Mouse (Mus musculus) erythroblast, embryonic 14.5 days (primary cell): ENCODE data around the gene Patl1.

Experiments
- GATA1 ChIP-seq: IDR thresholded peaks from 2 replicates; pipeline ENCODE4 v1.6.1; 2012; ENCODE audit warnings: low read length, inconsistent platforms, mixed read lengths
- TAL1 ChIP-seq: IDR thresholded peaks from 3 replicates; pipeline ENCODE4 v1.6.1; 2012; ENCODE audit warnings: low read length, inconsistent platforms, mixed read lengths

DNA sequence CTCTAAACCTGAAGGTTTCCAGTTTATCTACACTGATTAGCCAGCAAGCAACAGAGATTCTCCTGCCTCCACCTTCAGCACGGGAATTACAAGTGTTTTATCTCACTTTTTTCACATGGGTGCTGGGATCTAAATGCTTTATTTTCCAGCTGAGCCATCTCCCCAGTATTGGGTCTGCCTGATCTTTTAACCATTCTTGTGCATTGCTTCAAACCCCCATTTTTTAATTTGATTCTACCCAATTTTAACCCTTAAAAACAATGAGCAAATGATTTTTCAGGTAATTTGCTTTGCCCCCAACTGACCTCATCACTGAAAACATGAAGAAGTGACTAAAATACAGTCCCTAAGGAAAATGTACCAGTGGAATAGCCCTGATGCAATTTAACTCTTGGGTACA, 25.9 kb upstream of the Patl1 start, which contains the start of gene Olfr1420:
- TF ChIP-seq GATA1: no peak
- no peak for TF ChIP-seq TAL1
